In genomic region chr5:102535311-102535710, GRCm38 (mm10) we compare ENCODE assay signal across 21 mouse cellular contexts. TPM values are rescaled to one million over a fixed set of nuclear protein-coding genes. Genes with fewer than 3 reads are reported as not detected.
DNase-seq lines count a peak whose midpoint lies in the region; ATAC-seq and TF ChIP-seq lines count a peak whose summit lies in the region.
"Had no signal": no experiment of that assay in that cellular context is flagged by ENCODE, and none has a peak within 500 bp of the region (broad histone marks: within the 10 kb centered on the region; RNA-seq: fewer than 3 reads in every experiment).

No protein-coding gene starts in this region.

- H3K9me3 ChIP-seq in heart, embryonic 13.5 days: no peaks in the 10 kb centered on the region
- no peaks in the 10 kb centered on the region for H3K9me3 ChIP-seq in lung, embryonic 14.5 days (ENCODE audit: low read depth, low read length)
- H3K9me3 ChIP-seq: forebrain, embryonic 15.5 days; midbrain, embryonic 10.5 days had no signal

- no peak for DNase-seq in heart, postnatal 36 days
- DNase-seq in lung, embryonic 14.5 days: peak; percentile 6
- DNase-seq in lung, postnatal 10 days: no peak
- DNase-seq in gastrocnemius, postnatal 10 days: peak; percentile 15
- no peak for DNase-seq in kidney, adult 11 months
- no peak for DNase-seq in left cerebral cortex, postnatal 4 days
- DNase-seq: adrenal gland, postnatal 36 days; cerebellum, adult 2 months; cerebellum, postnatal 14 days; heart, adult 11 months; kidney, adult 2 months; kidney, postnatal 36 days; liver; lung, adult 2 months had no signal

- H3K27me3 ChIP-seq in heart, embryonic 13.5 days (replicated peaks): no peaks in the 10 kb centered on the region
- H3K27me3 ChIP-seq in lung, embryonic 14.5 days (ENCODE audit: insufficient read depth, low read length): no peaks in the 10 kb centered on the region
- H3K27me3 ChIP-seq: forebrain, embryonic 15.5 days had no signal

- no peak overlapping the region for H3K27ac ChIP-seq in heart, embryonic 13.5 days (replicated peaks)
- no peak overlapping the region for H3K27ac ChIP-seq in lung, embryonic 14.5 days (ENCODE audit: low read depth)
- H3K27ac ChIP-seq: forebrain, embryonic 15.5 days; layer of hippocampus, adult 2 months; liver, embryonic 14.5 days; midbrain, embryonic 10.5 days had no signal

- H3K4me2 ChIP-seq in heart, embryonic 13.5 days: peak overlapping the region; percentile 27; the same call in 1 of the 2 replicates
- no peak overlapping the region for H3K4me2 ChIP-seq in lung, embryonic 14.5 days
- H3K4me2 ChIP-seq: forebrain, embryonic 15.5 days had no signal

- intact Hi-C loops in heart, postnatal 36 days (cut with DNase I): no loop called here
- intact Hi-C loops in left cerebral cortex, postnatal 4 days (cut with DNase I): no loop called here

- ATAC-seq in heart, embryonic 13.5 days (ENCODE audit: extremely low read depth, insufficient number of reproducible peaks, low FRiP score, low TSS enrichment): no peak
- ATAC-seq in lung, embryonic 14.5 days (ENCODE audit: insufficient read depth): no peak
- ATAC-seq: forebrain, embryonic 15.5 days; hindbrain, embryonic 16.5 days; midbrain, embryonic 16.5 days had no signal

- H3K9ac ChIP-seq in heart, embryonic 13.5 days: no peak overlapping the region
- no peak overlapping the region for H3K9ac ChIP-seq in lung, embryonic 14.5 days
- H3K9ac ChIP-seq: forebrain, embryonic 15.5 days; liver, embryonic 14.5 days had no signal

- 56% methylated on average over 9 of the region's 9 CpGs for WGBS in heart, embryonic 13.5 days
- WGBS in lung, embryonic 14.5 days: 67% methylated on average over 9 of the region's 9 CpGs

- H3K36me3 ChIP-seq in heart, embryonic 13.5 days: no peaks in the 10 kb centered on the region
- no peaks in the 10 kb centered on the region for H3K36me3 ChIP-seq in lung, embryonic 14.5 days (ENCODE audit: insufficient read depth)
- H3K36me3 ChIP-seq: forebrain, embryonic 15.5 days; midbrain, embryonic 10.5 days had no signal

- no peak overlapping the region for H3K4me3 ChIP-seq in heart, embryonic 13.5 days
- no peak overlapping the region for H3K4me3 ChIP-seq in lung, embryonic 14.5 days (ENCODE audit: low read depth, low read length)
- H3K4me3 ChIP-seq: forebrain, embryonic 15.5 days; layer of hippocampus, adult 2 months; midbrain, embryonic 10.5 days had no signal

- no peak for TF ChIP-seq CTCF in lung, embryonic 14.5 days (IDR thresholded peaks at IDR 0.05; ENCODE audit: low read depth)

- no peaks in the 10 kb centered on the region for H3K4me1 ChIP-seq in heart, embryonic 13.5 days
- no peaks in the 10 kb centered on the region; the same call in 1 of the 2 replicates for H3K4me1 ChIP-seq in lung, embryonic 14.5 days (ENCODE audit: insufficient read depth)
- H3K4me1 ChIP-seq: forebrain, embryonic 15.5 days; midbrain, embryonic 10.5 days had no signal

RNA-seq across cellular contexts. Expression of gene Arhgap24, which starts 54.1 kb away (rescaled TPM):
- 10.0 and 11.2 TPM in 2 replicates for polyA plus RNA-seq in heart, embryonic 13.5 days (2015; fragmentation: Nextera tagmentation; extraction: Ambion mirVana)
- 10 to 100 TPM; 17.2 to 33.0 TPM for total RNA-seq in heart, postnatal 36 days (2021)
- polyA plus RNA-seq in lung, embryonic 14.5 days (2014; fragmentation: Nextera tagmentation; extraction: Ambion mirVana): 26.2 and 28.1 TPM in 2 replicates
- total RNA-seq in gastrocnemius, postnatal 10 days (2021): 10 to 100 TPM; 21.2 to 25.2 TPM
- 1 to 10 TPM; 4.6 to 4.9 TPM for total RNA-seq in left cerebral cortex, postnatal 4 days (2021)

Comparison
In these comparisons a context has a peak if more than half of its experiments do, and no peak if none do; other contexts are left out.
1. DNase-seq: peak in lung, embryonic 14.5 days (single experiment) and gastrocnemius, postnatal 10 days (single experiment); none in heart, postnatal 36 days (0 of 2), lung, postnatal 10 days (single experiment), kidney, adult 11 months (single experiment) and left cerebral cortex, postnatal 4 days (single experiment).